Mouse (Mus musculus): ENCODE measurements around the gene Phlpp1. TPM values are rescaled to one million over a fixed set of nuclear protein-coding genes. Genes with fewer than 3 reads are reported as not detected.
A peak's percentile ranks its signal among the peaks of the same experiment; 100 is the strongest.

Gene Phlpp1
- polyA plus RNA-seq (2015; fragmentation: Nextera tagmentation; extraction: Ambion mirVana): 2.2 and 2.4 TPM in 2 replicates

GRCm38 (mm10) chr1:106171241-106172220 is at the start of gene Phlpp1:
Gene Phlpp1, plus strand, starts transcription at chr1:106171752.
- Histone ChIP-seq H3K27ac (ENCODE audit: low read length) (peak within 1 kb of the TSS; percentile 89), H3K9me3 (replicated peaks; ENCODE audit: control insufficient read depth, low read length) (no peaks in the 10 kb centered on the region), H3K4me3 (replicated peaks; ENCODE audit: low read length) (peak within 1 kb of the TSS; percentile 83), H3K4me2 (ENCODE audit: low read depth, low read length) (peak within 1 kb of the TSS; percentile 72), H3K4me1 (ENCODE audit: control insufficient read depth, insufficient read depth, low read length) (peaks cover 8% of the 10 kb centered on the region), H3K27me3 (ENCODE audit: control insufficient read depth, insufficient read depth, low read length) (no peaks in the 10 kb centered on the region), H3K9ac (ENCODE audit: low read length) (peak within 1 kb of the TSS; percentile 93), H3K36me3 (ENCODE audit: control insufficient read depth, insufficient read depth, low read length) (no peaks in the 10 kb centered on the region)
- peak; percentile 99 for ATAC-seq (ENCODE audit: insufficient read depth, low FRiP score)
- under 1% methylated on average over 100 of the region's 113 CpGs for WGBS

DNA sequence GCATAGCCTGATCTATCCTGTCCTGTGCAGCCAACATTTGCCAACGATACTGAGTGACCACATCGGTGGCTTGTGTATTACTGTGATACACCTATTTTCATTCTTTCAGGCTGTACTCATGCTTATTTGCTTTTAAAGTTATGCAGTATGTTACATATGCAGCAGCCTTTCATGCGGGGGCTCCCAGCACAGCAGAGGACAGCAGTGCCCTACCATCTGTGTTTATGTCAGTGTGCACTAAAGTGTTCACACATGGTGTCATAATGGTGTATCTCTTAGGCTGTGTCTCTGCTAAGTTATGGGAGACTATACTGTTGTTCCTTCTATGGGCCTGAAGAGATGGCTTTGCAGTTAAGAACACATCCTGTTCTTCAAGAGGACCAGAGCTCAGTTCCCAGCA is 45.0 kb upstream of the Phlpp1 start:
- H3K4me2 ChIP-seq (ENCODE audit: low read depth, low read length): no peak overlapping the region

DNA sequence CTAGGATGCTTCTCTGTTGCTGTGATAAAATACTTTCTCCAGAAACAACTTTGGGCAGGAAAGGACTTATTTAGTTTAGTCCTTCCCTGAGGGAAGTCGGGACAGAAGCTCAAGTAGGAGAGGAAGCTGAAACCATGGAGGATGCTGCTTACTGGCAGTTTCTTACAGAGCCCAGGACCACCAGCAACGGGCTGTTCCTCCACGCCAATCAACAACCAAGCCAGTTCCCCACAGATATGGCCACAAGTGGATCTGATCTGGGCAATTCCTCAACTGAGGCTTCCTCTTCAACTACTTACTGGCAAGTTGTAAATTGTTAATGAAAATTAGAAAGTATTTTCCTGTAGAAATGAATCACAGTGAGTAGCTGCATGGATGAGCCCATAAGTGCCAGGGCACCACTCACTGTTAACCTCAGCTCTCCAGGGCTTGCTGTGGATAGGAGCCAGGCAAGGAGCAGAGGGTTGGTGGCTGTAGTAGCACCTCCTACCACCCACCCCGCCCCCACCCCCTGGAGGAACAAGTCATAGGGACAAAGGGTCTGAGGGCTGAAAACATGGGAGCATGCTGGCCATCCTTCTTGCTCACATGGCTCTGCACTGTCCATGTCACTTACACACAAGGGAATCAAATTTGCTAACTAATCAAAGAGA is 39.7 kb upstream of the Phlpp1 start:
- no peak overlapping the region for H3K4me3 ChIP-seq (replicated peaks; ENCODE audit: low read length)
- H3K27ac ChIP-seq (ENCODE audit: low read length): no peak overlapping the region
- no peaks in the 10 kb centered on the region for H3K27me3 ChIP-seq (ENCODE audit: control insufficient read depth, insufficient read depth, low read length)
- no peaks in the 10 kb centered on the region for H3K9me3 ChIP-seq (replicated peaks; ENCODE audit: control insufficient read depth, low read length)
- ATAC-seq (ENCODE audit: insufficient read depth, low FRiP score): no peak
- no peak overlapping the region for H3K9ac ChIP-seq (ENCODE audit: low read length)
- WGBS: 62% methylated on average over 4 of the region's 4 CpGs
- no peaks in the 10 kb centered on the region for H3K36me3 ChIP-seq (ENCODE audit: control insufficient read depth, insufficient read depth, low read length)
- H3K4me1 ChIP-seq (ENCODE audit: control insufficient read depth, insufficient read depth, low read length): no peaks in the 10 kb centered on the region
- H3K4me2 ChIP-seq (ENCODE audit: low read depth, low read length): no peak overlapping the region

More for the DNA sequence above, 45.0 kb upstream of the Phlpp1 start:
- no peak for ATAC-seq (ENCODE audit: insufficient read depth, low FRiP score)
- Histone ChIP-seq H3K4me3 (replicated peaks; ENCODE audit: low read length) (no peak overlapping the region), H3K27ac (ENCODE audit: low read length) (no peak overlapping the region), H3K36me3 (ENCODE audit: control insufficient read depth, insufficient read depth, low read length) (no peaks in the 10 kb centered on the region), H3K27me3 (ENCODE audit: control insufficient read depth, insufficient read depth, low read length) (no peaks in the 10 kb centered on the region), H3K9me3 (replicated peaks; ENCODE audit: control insufficient read depth, low read length) (no peaks in the 10 kb centered on the region), H3K9ac (ENCODE audit: low read length) (no peak overlapping the region), H3K4me1 (ENCODE audit: control insufficient read depth, insufficient read depth, low read length) (no peaks in the 10 kb centered on the region)
- 90% methylated on average over 3 of the region's 3 CpGs for WGBS

- no peaks in the 10 kb centered on the region for H3K36me3 ChIP-seq (ENCODE audit: control insufficient read depth, insufficient read depth, low read length)
- H3K27me3 ChIP-seq (ENCODE audit: control insufficient read depth, insufficient read depth, low read length): no peaks in the 10 kb centered on the region
- 57% methylated on average over 4 of the region's 4 CpGs for WGBS
- ATAC-seq (ENCODE audit: insufficient read depth, low FRiP score): no peak
- H3K9ac ChIP-seq (ENCODE audit: low read length): no peak overlapping the region
- no peak overlapping the region for H3K4me2 ChIP-seq (ENCODE audit: low read depth, low read length)
- H3K9me3 ChIP-seq (replicated peaks; ENCODE audit: control insufficient read depth, low read length): no peaks in the 10 kb centered on the region
- H3K4me1 ChIP-seq (ENCODE audit: control insufficient read depth, insufficient read depth, low read length): no peaks in the 10 kb centered on the region
- no peak overlapping the region for H3K27ac ChIP-seq (ENCODE audit: low read length)
- H3K4me3 ChIP-seq (replicated peaks; ENCODE audit: low read length): no peak overlapping the region
These were observed 39.2 kb upstream of the Phlpp1 start for GRCm38 (mm10) chr1:106132350-106132700.

DNA sequence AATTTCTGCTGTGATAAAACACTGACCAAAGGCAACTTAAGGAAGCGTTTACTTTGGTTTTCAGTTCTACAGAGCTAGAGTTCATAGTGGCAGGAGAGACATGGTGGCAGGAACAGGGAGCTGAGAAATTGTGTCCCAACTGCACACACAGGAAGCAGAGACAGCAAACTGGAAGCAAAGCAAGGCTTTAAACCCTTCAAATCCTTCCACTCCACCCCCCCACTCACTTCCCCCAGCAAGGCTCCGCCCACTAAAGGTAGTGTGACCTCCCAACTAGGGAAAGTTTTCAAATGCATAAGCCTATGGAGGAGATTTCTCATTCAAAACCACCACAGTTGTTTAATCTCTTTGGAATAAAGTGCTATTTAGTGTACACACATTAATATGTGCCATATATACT is 32.9 kb upstream of the Phlpp1 start:
- no peaks in the 10 kb centered on the region for H3K4me1 ChIP-seq (ENCODE audit: control insufficient read depth, insufficient read depth, low read length)
- ATAC-seq (ENCODE audit: insufficient read depth, low FRiP score): no peak
- 84% methylated on average over 2 of the region's 2 CpGs for WGBS

GRCm38 (mm10) chr1:106139137-106139536 is 32.4 kb upstream of the Phlpp1 start:
- Histone ChIP-seq H3K4me1 (ENCODE audit: control insufficient read depth, insufficient read depth, low read length) (no peaks in the 10 kb centered on the region), H3K4me2 (ENCODE audit: low read depth, low read length) (no peak overlapping the region), H3K9ac (ENCODE audit: low read length) (no peak overlapping the region), H3K36me3 (ENCODE audit: control insufficient read depth, insufficient read depth, low read length) (no peaks in the 10 kb centered on the region), H3K9me3 (replicated peaks; ENCODE audit: control insufficient read depth, low read length) (no peaks in the 10 kb centered on the region), H3K27me3 (ENCODE audit: control insufficient read depth, insufficient read depth, low read length) (no peaks in the 10 kb centered on the region), H3K27ac (ENCODE audit: low read length) (no peak overlapping the region), H3K4me3 (replicated peaks; ENCODE audit: low read length) (no peak overlapping the region)
- 46% methylated on average over 1 of the region's 1 CpGs for WGBS
- no peak for ATAC-seq (ENCODE audit: insufficient read depth, low FRiP score)

More for the DNA sequence above, 32.9 kb upstream of the Phlpp1 start:
- Histone ChIP-seq H3K9ac (ENCODE audit: low read length) (no peak overlapping the region), H3K27me3 (ENCODE audit: control insufficient read depth, insufficient read depth, low read length) (no peaks in the 10 kb centered on the region), H3K9me3 (replicated peaks; ENCODE audit: control insufficient read depth, low read length) (no peaks in the 10 kb centered on the region), H3K36me3 (ENCODE audit: control insufficient read depth, insufficient read depth, low read length) (no peaks in the 10 kb centered on the region), H3K4me3 (replicated peaks; ENCODE audit: low read length) (no peak overlapping the region), H3K27ac (ENCODE audit: low read length) (no peak overlapping the region), H3K4me2 (ENCODE audit: low read depth, low read length) (no peak overlapping the region)

DNA sequence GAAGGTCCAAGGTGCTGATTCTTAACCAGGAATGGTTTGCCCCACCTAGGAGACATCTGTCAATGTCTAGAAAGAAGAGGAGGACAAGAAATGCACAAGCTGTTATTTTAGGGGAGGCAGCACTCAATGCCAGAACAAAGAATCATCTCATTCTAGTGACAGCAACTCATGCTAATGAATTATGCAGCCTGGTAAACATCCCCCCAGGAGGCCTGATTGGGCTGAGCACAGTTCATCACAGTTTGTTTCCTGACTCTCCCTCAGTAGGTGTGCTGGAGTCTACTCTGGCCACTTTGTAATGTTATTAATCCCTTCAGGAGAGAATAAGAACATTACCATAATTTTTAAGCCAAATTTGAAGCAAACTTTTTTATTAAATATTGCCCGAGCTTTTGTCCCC is 29.5 kb upstream of the Phlpp1 start:
- no peaks in the 10 kb centered on the region for H3K4me1 ChIP-seq (ENCODE audit: control insufficient read depth, insufficient read depth, low read length)
- no peak overlapping the region for H3K27ac ChIP-seq (ENCODE audit: low read length)
- H3K4me2 ChIP-seq (ENCODE audit: low read depth, low read length): no peak overlapping the region
- no peaks in the 10 kb centered on the region for H3K27me3 ChIP-seq (ENCODE audit: control insufficient read depth, insufficient read depth, low read length)
- no peak overlapping the region for H3K4me3 ChIP-seq (replicated peaks; ENCODE audit: low read length)
- ATAC-seq (ENCODE audit: insufficient read depth, low FRiP score): no peak
- 80% methylated on average over 1 of the region's 1 CpGs for WGBS
- no peaks in the 10 kb centered on the region for H3K36me3 ChIP-seq (ENCODE audit: control insufficient read depth, insufficient read depth, low read length)
- H3K9ac ChIP-seq (ENCODE audit: low read length): no peak overlapping the region
- no peaks in the 10 kb centered on the region for H3K9me3 ChIP-seq (replicated peaks; ENCODE audit: control insufficient read depth, low read length)

GRCm38 (mm10) chr1:106144534-106144933 is 27.0 kb upstream of the Phlpp1 start:
- H3K4me2 ChIP-seq (ENCODE audit: low read depth, low read length): no peak overlapping the region
- H3K36me3 ChIP-seq (ENCODE audit: control insufficient read depth, insufficient read depth, low read length): no peaks in the 10 kb centered on the region
- H3K4me1 ChIP-seq (ENCODE audit: control insufficient read depth, insufficient read depth, low read length): no peaks in the 10 kb centered on the region
- no peak for ATAC-seq (ENCODE audit: insufficient read depth, low FRiP score)
- no peak overlapping the region for H3K9ac ChIP-seq (ENCODE audit: low read length)
- WGBS: 83% methylated on average over 2 of the region's 2 CpGs
- no peaks in the 10 kb centered on the region for H3K27me3 ChIP-seq (ENCODE audit: control insufficient read depth, insufficient read depth, low read length)
- H3K27ac ChIP-seq (ENCODE audit: low read length): no peak overlapping the region
- no peak overlapping the region for H3K4me3 ChIP-seq (replicated peaks; ENCODE audit: low read length)
- H3K9me3 ChIP-seq (replicated peaks; ENCODE audit: control insufficient read depth, low read length): no peaks in the 10 kb centered on the region

DNA sequence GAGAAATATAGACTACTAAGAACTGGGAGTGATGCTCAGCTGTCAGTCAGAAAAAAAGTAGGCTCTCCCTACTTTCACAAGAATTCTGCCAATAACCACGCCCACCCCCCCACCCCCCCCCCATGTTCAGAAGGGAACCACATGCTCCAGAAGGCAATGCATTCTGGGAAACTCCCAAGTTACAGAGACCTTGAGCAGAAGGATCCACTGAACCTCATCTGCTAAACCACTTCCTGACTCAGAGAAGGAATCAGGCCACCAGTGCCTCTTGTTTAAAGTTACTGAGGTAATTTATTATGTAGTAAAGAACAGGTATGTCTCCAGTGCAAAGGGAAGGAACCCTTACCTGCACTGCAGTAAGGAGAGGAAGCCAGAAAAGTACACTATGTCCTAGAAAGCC is 26.5 kb upstream of the Phlpp1 start:
- WGBS: 32% methylated on average over 1 of the region's 1 CpGs
- no peak overlapping the region for H3K9ac ChIP-seq (ENCODE audit: low read length)
- H3K9me3 ChIP-seq (replicated peaks; ENCODE audit: control insufficient read depth, low read length): no peaks in the 10 kb centered on the region
- H3K27ac ChIP-seq (ENCODE audit: low read length): no peak overlapping the region
- H3K4me1 ChIP-seq (ENCODE audit: control insufficient read depth, insufficient read depth, low read length): no peaks in the 10 kb centered on the region
- H3K4me2 ChIP-seq (ENCODE audit: low read depth, low read length): no peak overlapping the region
- no peak overlapping the region for H3K4me3 ChIP-seq (replicated peaks; ENCODE audit: low read length)
- no peak for ATAC-seq (ENCODE audit: insufficient read depth, low FRiP score)
- H3K36me3 ChIP-seq (ENCODE audit: control insufficient read depth, insufficient read depth, low read length): no peaks in the 10 kb centered on the region
- no peaks in the 10 kb centered on the region for H3K27me3 ChIP-seq (ENCODE audit: control insufficient read depth, insufficient read depth, low read length)

All from stomach, embryonic 16.5 days (tissue).